Mouse (Mus musculus) CD4-positive helper T cell, adult 2 months (primary cell): Measurements from ENCODE around the gene Rab38.

Experiments used
- DNase-seq: peaks from one replicate; pipeline ENCODE4 v3.0.0-alpha.2; 2012; ENCODE audit warnings: low read depth, missing footprints, low spot score

Gene Rab38

GRCm38 (mm10) chr7:88429786-88430691 lies at the start of gene Rab38:
Gene Rab38, plus strand, starts transcription at chr7:88430273.
- no peak for DNase-seq

- no peak for DNase-seq
These were observed 35.5 kb upstream of the Rab38 start for GRCm38 (mm10) chr7:88394568-88394967.

- DNase-seq: no peak
These were observed 34.3 kb upstream of the Rab38 start for GRCm38 (mm10) chr7:88395745-88396144.

GRCm38 (mm10) chr7:88405311-88405710 lies 24.8 kb upstream of the Rab38 start:
- DNase-seq: no peak

GRCm38 (mm10) chr7:88406466-88406865 lies 23.6 kb upstream of the Rab38 start:
- DNase-seq: no peak

GRCm38 (mm10) chr7:88421821-88422220 lies 8.3 kb upstream of the Rab38 start:
- no peak for DNase-seq

- no peak for DNase-seq
These were observed 6.2 kb upstream of the Rab38 start for GRCm38 (mm10) chr7:88423889-88424288.

- no peak for DNase-seq
These were observed 4.3 kb upstream of the Rab38 start for GRCm38 (mm10) chr7:88425744-88426143.

- no peak for DNase-seq
These were observed 2.6 kb upstream of the Rab38 start for GRCm38 (mm10) chr7:88427484-88427883.

- DNase-seq: no peak
These were observed 615 bp downstream of the Rab38 start for GRCm38 (mm10) chr7:88430692-88431084.

GRCm38 (mm10) chr7:88440301-88440700 lies 10.2 kb downstream of the Rab38 start:
- no peak for DNase-seq

- DNase-seq: no peak
These were observed 12.6 kb downstream of the Rab38 start for GRCm38 (mm10) chr7:88442649-88443048.

- DNase-seq: no peak
These were observed 13.4 kb downstream of the Rab38 start for GRCm38 (mm10) chr7:88443435-88443834.

GRCm38 (mm10) chr7:88445320-88445903 lies 15.3 kb downstream of the Rab38 start:
- DNase-seq: no peak

GRCm38 (mm10) chr7:88453234-88453633 lies 23.2 kb downstream of the Rab38 start:
- no peak for DNase-seq

GRCm38 (mm10) chr7:88457827-88458226 lies 27.8 kb downstream of the Rab38 start:
- DNase-seq: no peak

- no peak for DNase-seq
These were observed 37.7 kb downstream of the Rab38 start for GRCm38 (mm10) chr7:88467754-88468153.

GRCm38 (mm10) chr7:88482110-88482619 lies 52.1 kb downstream of the Rab38 start:
- DNase-seq: no peak

- no peak for DNase-seq
These were observed 52.6 kb downstream of the Rab38 start for GRCm38 (mm10) chr7:88482628-88483027.

- no peak for DNase-seq
These were observed 60.9 kb downstream of the Rab38 start for GRCm38 (mm10) chr7:88491020-88491419.

- peak; percentile 12 for DNase-seq
These were observed 72.2 kb downstream of the Rab38 start for GRCm38 (mm10) chr7:88502217-88502817.

GRCm38 (mm10) chr7:88509748-88510147 lies 79.7 kb downstream of the Rab38 start:
- no peak for DNase-seq
